Mouse (Mus musculus): ENCODE measurements around the gene Wdr18.

Wdr18 gene

DNA sequence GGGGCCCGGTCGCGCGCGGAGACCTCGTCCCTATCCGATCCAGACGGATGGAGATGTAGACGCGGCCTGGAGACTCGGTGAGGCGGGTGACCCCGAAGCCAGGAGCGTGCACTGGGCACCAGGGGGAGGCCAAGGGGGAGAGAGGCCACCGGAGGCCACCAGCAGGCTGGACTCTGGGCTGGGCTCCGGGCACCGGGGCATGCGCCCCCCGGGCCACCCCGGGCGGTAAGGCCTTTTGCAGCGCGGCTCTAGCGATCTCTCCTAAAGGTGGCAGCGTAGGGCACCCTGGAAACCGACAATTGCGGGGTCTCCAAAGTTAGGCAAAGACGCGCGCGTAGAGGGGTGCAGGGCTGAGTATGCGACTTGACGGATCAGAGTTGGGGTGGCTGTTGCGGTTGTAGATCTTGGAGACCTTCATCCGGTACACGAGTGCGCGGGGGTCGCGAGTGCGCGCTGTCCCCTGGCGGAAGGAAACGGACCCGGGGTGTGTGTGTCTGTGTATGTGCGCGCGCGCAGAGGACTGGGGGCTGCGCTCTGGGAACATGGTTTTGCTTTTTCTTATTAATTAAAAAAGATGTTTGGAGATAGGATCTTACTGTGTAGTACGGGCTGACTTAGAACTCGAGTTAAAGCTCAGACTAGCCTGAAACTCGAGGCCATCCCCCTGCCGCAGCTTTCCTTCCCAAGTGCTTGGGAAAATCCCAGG, 32.5 kb upstream of the Wdr18 start:
- DNase-seq (ENCODE audit: low read depth), result peak; percentile 76

DNA sequence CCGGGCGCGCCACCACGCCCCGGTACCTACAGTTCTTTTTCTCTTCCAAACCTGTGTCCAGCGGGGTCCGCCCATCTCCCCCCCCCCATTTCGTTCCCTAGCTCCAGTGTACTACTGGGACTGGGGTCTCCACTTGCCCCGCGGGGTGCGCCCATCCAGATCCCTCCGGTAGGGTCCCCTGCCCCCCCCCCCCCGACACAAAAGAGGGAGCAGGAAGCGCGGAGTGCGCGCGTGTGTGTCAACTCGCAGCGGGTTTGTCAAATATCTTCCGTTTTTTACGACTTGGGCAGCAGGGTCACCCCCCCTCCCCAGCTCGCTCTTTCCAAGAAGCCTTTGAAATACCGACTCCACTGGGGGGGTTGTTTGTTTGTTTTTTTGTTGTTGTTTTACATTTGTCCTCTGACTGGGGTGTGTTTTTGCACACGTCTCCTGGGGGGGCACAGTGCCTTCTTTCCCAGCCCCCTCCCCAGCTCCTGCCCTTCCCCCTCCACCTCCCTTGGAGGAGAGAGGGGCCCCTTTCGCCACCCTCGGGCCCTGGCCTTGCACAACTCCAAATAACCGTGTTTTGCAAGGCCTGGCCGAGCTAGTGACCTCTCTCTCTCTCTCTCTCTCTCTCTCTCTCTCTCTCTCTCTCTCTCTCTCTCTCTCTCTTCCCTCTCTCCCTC, 31.8 kb upstream of the Wdr18 start:
- DNase-seq (ENCODE audit: low read depth), result peak; percentile 60

- peak; percentile 10 for DNase-seq (ENCODE audit: low read depth)
Measured at GRCm38 (mm10) chr10:79928907-79929701, 30.8 kb upstream of the Wdr18 start.

GRCm38 (mm10) chr10:79929967-79930825, 29.8 kb upstream of the Wdr18 start:
- DNase-seq (ENCODE audit: low read depth), result peak; percentile 10

DNA sequence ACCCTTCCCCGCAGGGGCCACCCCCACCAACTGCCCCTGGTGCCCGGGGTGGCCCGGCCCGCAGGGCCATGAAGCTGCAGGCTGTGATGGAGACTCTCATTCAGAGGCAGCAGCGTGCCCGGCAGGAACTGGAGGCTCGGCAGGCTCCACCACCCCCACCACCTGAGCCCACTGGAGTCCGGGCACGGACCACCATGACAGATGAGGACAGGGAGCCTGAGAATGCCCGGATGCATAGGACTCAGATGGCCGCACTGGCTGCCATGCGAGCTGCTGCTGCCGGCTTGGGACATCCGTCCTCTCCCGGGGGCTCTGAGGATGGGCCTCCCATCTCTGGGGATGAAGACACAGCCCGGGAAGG, 29.1 kb upstream of the Wdr18 start:
- no peak for DNase-seq (ENCODE audit: low read depth)

GRCm38 (mm10) chr10:79931797-79932196, 28.2 kb upstream of the Wdr18 start:
- DNase-seq (ENCODE audit: low read depth), result no peak

- no peak for DNase-seq (ENCODE audit: low read depth)
Measured at GRCm38 (mm10) chr10:79932736-79933135, 27.2 kb upstream of the Wdr18 start.

- no peak for DNase-seq (ENCODE audit: low read depth)
Measured at GRCm38 (mm10) chr10:79933145-79933679, 26.7 kb upstream of the Wdr18 start.

DNA sequence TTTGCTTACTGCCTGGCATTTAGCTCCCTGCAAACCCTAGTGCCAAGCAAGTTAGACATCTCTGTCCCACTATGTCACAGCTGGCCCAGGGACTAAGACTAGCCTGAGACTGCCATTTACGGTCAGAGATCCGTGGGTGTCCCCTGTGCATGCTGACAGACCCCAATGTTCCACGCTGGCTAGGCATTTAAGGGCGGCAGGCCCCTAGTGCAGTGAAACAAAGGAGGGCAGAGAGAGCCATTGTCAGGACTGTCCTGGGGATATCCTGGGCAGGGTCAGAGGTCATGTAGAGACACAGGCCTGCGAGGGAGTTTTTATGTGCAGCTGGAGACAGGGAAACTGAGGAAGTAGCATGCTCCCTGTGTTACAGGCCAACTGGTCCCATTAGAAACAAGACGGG, 26.1 kb upstream of the Wdr18 start:
- no peak for DNase-seq (ENCODE audit: low read depth)

- DNase-seq (ENCODE audit: low read depth), result no peak
Measured at GRCm38 (mm10) chr10:79934272-79934721, 25.7 kb upstream of the Wdr18 start.

DNA sequence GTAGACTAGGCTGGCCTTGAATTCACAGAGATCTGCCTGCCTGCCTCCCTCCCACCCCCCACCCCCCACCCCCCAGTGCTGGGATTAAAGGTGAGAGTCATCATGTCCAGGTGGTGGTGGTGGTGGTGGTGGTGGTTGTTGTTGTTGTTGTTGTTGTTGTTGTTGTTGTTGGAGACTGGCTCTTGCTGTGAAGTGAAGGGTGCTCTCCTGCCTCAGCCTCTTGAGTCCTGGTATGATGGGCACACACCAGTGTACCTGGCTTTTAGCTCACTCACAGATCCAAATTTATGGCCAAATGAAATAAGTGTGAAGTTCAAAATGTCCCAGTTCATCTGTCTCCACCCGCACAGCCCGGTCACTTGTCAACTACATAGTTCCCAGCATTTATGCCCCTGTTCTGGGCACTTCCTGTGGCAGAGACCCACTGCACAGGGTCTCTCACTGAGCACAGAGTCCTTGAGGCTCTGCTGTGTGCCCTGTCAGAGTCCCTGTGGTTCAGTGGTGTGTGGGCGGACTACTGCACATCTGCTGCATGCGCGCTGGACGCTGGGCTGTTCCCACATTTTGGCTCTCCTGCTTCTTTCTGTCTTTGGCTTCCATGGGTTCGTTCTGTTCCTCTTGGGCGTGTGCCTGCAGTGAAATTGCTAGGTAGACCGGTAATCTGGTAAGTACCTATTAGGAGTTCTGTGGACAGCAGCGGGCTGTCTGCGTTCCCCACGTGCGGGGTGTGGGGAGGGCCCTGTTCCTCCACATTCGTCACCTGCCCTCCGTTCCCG, 25.0 kb upstream of the Wdr18 start:
- DNase-seq (ENCODE audit: low read depth), result peak; percentile 6

DNA sequence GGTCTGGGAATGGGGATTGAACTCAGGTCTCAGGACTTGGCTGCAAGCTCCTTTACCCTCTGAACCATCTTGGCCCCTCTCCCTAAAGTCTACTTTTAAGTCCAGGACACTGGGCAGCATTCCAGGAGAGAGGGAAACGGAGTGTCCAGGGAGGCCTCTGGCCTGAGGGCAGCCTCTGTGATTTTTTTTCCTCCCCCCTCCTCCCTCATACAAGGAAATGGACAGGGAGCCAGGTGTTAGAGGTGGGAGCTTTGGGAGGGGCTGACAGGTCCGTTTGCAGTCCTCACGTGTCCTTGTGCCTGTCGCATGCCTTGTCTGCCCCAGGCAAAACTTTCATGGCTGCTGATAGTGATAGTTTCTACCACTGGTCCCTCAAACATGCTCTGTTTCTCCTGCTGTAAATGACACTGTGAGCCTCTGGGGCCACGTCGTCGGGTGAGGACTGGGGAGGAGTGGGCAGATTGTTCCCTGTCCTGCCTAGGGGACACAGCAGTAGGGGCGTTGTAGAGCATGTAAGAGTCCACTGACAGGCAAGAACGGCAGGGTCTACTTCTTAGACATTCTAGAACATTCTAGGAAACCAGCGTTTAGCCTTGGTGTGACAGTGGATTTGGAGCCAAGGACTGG, 23.6 kb upstream of the Wdr18 start:
- DNase-seq (ENCODE audit: low read depth), result peak; percentile 8

- peak; percentile 90 for DNase-seq (ENCODE audit: low read depth)
Measured at GRCm38 (mm10) chr10:79936911-79937441, 23.0 kb upstream of the Wdr18 start.

- peak; percentile 44 for DNase-seq (ENCODE audit: low read depth)
Measured at GRCm38 (mm10) chr10:79937775-79938526, 22.0 kb upstream of the Wdr18 start.

GRCm38 (mm10) chr10:79940749-79941148, 19.2 kb upstream of the Wdr18 start:
- DNase-seq (ENCODE audit: low read depth), result no peak

- DNase-seq (ENCODE audit: low read depth), result no peak
Measured at GRCm38 (mm10) chr10:79942988-79943387, 17.0 kb upstream of the Wdr18 start.

GRCm38 (mm10) chr10:79943471-79943901, 16.5 kb upstream of the Wdr18 start:
- DNase-seq (ENCODE audit: low read depth), result no peak

DNA sequence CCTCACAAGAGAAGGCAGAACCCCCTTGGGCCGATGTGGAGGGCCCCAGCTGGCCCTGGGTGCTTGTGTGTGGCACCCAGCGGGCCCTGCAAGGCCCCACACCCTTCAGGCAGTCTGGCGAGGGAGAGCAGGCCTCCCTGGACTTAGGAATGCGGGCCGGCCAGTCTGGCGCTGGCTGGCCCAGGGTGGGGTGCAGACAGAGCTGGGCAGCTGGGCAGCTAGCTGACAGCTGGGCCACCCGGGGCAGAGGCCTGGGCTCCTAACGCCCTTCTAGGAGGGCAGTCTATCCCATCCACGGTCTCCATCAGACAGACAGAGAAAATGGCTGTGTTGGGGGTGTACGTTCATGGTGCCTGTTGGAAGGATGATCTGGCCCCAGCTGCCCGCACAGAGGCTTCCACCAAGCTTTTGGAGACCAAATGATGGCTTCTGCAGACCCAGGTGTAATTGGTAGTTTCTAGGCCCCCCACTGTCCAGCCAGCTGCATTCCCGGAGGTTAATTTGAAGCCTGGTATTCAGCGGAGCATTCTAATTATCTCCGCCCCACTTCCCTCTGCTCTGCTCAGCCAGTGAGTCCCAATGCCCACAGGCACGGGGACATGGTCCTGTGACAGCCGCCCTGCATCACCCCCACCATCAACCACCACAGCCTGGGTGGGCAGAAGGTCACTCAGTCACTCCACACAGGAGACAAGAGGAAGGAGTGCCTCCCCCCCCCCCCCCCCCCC, 14.3 kb upstream of the Wdr18 start:
- DNase-seq (ENCODE audit: low read depth), result no peak
